ENCODE assay signal across 12 mouse cellular contexts in genomic region chr8:4087180-4087722, GRCm38 (mm10). TPM values are rescaled to one million over a fixed set of nuclear protein-coding genes. Genes with fewer than 3 reads are reported as not detected.
DNase-seq lines count a peak whose midpoint lies in the region; ATAC-seq lines count a peak whose summit lies in the region.
"Not testable (repeated sequence)": the region's sequence is repeated elsewhere in the genome, so short reads cannot be mapped to it uniquely, and the experiment has no call there.
"Had no signal": no experiment of that assay in that cellular context is flagged by ENCODE, and none has a peak within 500 bp of the region (broad histone marks: within the 10 kb centered on the region; RNA-seq: fewer than 3 reads in every experiment).

No protein-coding gene starts in this region.

- WGBS in hindbrain, embryonic 12.5 days = 40% methylated on average over 33 of the region's 33 CpGs
- WGBS in limb, embryonic 13.5 days = 39% methylated on average over 32 of the region's 33 CpGs

- not testable (repeated sequence) for H3K27me3 ChIP-seq in hindbrain, embryonic 12.5 days; limb, embryonic 13.5 days

- not testable (repeated sequence) for H3K36me3 ChIP-seq in hindbrain, embryonic 12.5 days; limb, embryonic 13.5 days

- H3K9ac ChIP-seq in hindbrain, embryonic 12.5 days; limb, embryonic 13.5 days: not testable (repeated sequence)

- H3K27ac ChIP-seq in hindbrain, embryonic 12.5 days; limb, embryonic 13.5 days: not testable (repeated sequence)

- not testable (repeated sequence) for H3K4me1 ChIP-seq in hindbrain, embryonic 12.5 days; limb, embryonic 13.5 days

- not testable (repeated sequence) for H3K4me3 ChIP-seq in hindbrain, embryonic 12.5 days; limb, embryonic 13.5 days

- not testable (repeated sequence) for H3K9me3 ChIP-seq in hindbrain, embryonic 12.5 days (replicated peaks); limb, embryonic 13.5 days

- ATAC-seq in common myeloid progenitor, adult 5-6 weeks (replicated peaks; ENCODE audit: low read depth, poor library complexity, severe bottlenecking) = peak; percentile 68
- ATAC-seq in frontal cortex, adult (ENCODE audit: low TSS enrichment) = peak; percentile 70
- ATAC-seq in hindbrain, embryonic 12.5 days (ENCODE audit: low FRiP score) = 0 out of 2 replicates have a peak, but pooled peaks have one; percentile 16
- ATAC-seq in limb, embryonic 13.5 days (ENCODE audit: low FRiP score, low read depth) = not testable (repeated sequence)
- ATAC-seq in megakaryocyte, adult 5-6 weeks (ENCODE audit: poor library complexity, severe bottlenecking) = peak; percentile 98
- peak; percentile 60; the same call in 1 of the 2 replicates for ATAC-seq in neutrophil, adult 5-6 weeks (ENCODE audit: extremely low read depth, insufficient number of reproducible peaks, low FRiP score, poor library complexity, severe bottlenecking)

- H3K4me2 ChIP-seq in hindbrain, embryonic 12.5 days (replicated peaks) = not testable (repeated sequence)
- H3K4me2 ChIP-seq in limb, embryonic 13.5 days (replicated peaks) = 0 out of 2 replicates have a peak overlapping the region, but pooled peaks have one; percentile 7

- DNase-seq in R1 (ENCODE audit: low read depth, low spot score) = peak; percentile 36

RNA-seq across cellular contexts. Expression of gene Cd209f, which starts 18.4 kb away (rescaled TPM):
- not detected in 2 replicates for total RNA-seq in common myeloid progenitor, adult 5-6 weeks (2017)
- not detected in 2 replicates for polyA plus RNA-seq in hindbrain, embryonic 12.5 days (2016; fragmentation: Nextera tagmentation; extraction: Ambion mirVana)
- polyA plus RNA-seq in limb, embryonic 13.5 days (2015; fragmentation: Nextera tagmentation; extraction: Ambion mirVana) = not detected in 2 replicates
- total RNA-seq in megakaryocyte, adult 5-6 weeks (2015) = not detected in 2 replicates
- 0.81 TPM in 1 of 2 replicates, not detected in the other for total RNA-seq in megakaryocyte, adult 5-6 weeks (2017)
- not detected in 2 replicates for total RNA-seq in neutrophil, adult 5-6 weeks (2017)
- polyA plus RNA-seq: erythroblast, embryonic 14.5 days; heart, embryonic 16.5 days; intestine, postnatal 0 days; Patski had no signal

RNA-seq across cellular contexts. Expression of gene Cd209g, which starts 46.6 kb away (rescaled TPM):
- not detected in 2 replicates for total RNA-seq in common myeloid progenitor, adult 5-6 weeks (2017)
- polyA plus RNA-seq in hindbrain, embryonic 12.5 days (2016; fragmentation: Nextera tagmentation; extraction: Ambion mirVana) = not detected in 2 replicates
- polyA plus RNA-seq in limb, embryonic 13.5 days (2015; fragmentation: Nextera tagmentation; extraction: Ambion mirVana) = not detected in 2 replicates
- not detected in 2 replicates for total RNA-seq in megakaryocyte, adult 5-6 weeks (2015)
- not detected in 2 replicates for total RNA-seq in megakaryocyte, adult 5-6 weeks (2017)
- total RNA-seq in neutrophil, adult 5-6 weeks (2017) = not detected in 2 replicates
- total RNA-seq: left cerebral cortex, postnatal 25 days had no signal
- polyA plus RNA-seq: erythroblast, embryonic 14.5 days; heart, embryonic 16.5 days; intestine, postnatal 0 days; Patski had no signal
